Mouse (Mus musculus): Measurements from ENCODE around the gene Dnah10.

Dnah10 gene

GRCm38 (mm10) chr5:124873096-124873495, 148.2 kb downstream of the Dnah10 start:
- no peak for DNase-seq

DNA sequence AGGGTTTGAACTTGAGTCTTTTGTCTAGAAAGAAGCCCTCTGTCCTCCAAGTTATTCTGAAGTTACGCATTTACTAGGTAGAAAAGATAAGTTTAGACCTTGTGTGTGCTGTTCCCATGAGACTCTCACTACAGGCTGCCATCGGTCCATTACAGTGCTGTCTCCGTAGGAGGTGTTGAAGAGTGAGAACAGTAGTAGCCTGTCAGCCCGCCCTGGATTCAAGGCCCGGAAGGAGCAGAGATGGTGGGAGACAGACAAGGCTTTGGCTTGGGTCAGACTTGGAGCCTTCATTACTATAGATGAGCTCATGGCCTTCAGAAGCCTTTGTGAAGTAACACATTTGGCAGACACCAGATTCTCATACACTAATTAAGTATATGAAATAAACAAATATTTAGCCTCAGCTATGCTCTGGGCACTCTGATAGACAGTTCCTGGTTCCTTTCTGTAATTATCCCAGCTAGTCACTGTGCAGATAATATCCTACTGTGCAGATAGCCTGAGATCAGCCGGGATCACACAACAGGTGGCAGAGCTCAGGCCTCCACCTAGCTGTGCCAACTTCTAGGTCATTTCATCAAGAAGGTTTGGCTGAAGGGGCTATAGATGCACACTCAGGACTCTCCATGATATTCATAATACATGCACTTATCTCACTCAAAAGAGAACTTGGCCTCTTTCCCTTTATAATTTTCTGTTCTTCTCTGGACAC, 149.2 kb downstream of the Dnah10 start:
- no peak for DNase-seq

- no peak for DNase-seq
Measured at GRCm38 (mm10) chr5:124879251-124879650, 154.4 kb downstream of the Dnah10 start.

DNA sequence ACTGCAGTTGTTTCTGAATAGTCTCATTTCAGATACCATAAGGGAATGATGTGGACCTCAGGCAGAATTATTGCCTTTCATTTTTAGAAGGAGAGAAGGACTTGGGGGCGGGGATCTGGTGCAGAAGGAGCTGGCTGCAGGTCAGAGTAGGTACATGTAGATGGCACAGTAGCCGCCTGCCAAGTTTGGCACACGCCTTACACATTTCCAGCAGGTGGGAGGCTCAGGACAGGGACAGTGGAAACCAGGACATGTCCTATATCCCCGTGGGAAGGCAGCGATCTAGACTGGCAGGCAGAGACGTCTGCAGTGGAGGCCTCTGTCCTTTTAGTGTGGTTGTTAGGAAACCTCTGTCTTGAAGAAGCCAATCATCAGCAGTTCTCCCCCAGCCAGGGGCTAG, 154.9 kb downstream of the Dnah10 start:
- no peak for DNase-seq

GRCm38 (mm10) chr5:124883877-124884276, 159.0 kb downstream of the Dnah10 start:
- DNase-seq, result no peak

All from thymus, postnatal 25 days (tissue).